Mouse (Mus musculus): ENCODE measurements around the gene Dcbld2. TPM values are rescaled to one million over a fixed set of nuclear protein-coding genes. Genes with fewer than 3 reads are reported as not detected.

Dcbld2 gene
- 2.6 TPM in 2 replicates for polyA plus RNA-seq (2012; rRNA removed)
- 0.84 and 0.90 TPM in 2 replicates for polyA plus RNA-seq (2014; fragmentation: Nextera tagmentation; extraction: Ambion mirVana)

GRCm38 (mm10) chr16:58408062-58408486 is at the start of gene Dcbld2:
Gene Dcbld2, plus strand, starts transcription at chr16:58408443.
- peak; percentile 99 for ATAC-seq (ENCODE audit: insufficient read depth)
- H3K27ac ChIP-seq = no peak within 1 kb of the TSS

GRCm38 (mm10) chr16:58377170-58377569 is 31.1 kb upstream of the Dcbld2 start:
- no peak for ATAC-seq (ENCODE audit: insufficient read depth)
- 78% methylated on average over 1 of the region's 1 CpGs for WGBS (ENCODE audit: insufficient replicate concordance)

More at GRCm38 (mm10) chr16:58408062-58408486, at the start of gene Dcbld2:
- Histone ChIP-seq H3K9ac (replicated peaks) (peak within 1 kb of the TSS; percentile 62), H3K27me3 (ENCODE audit: control insufficient read depth, insufficient read depth, low read length) (peaks cover 23% of the 10 kb centered on the region), H3K4me2 (ENCODE audit: low read depth) (peak within 1 kb of the TSS; percentile 73), H3K36me3 (replicated peaks; ENCODE audit: control insufficient read depth, insufficient read depth, low read depth) (no peaks in the 10 kb centered on the region), H3K9me3 (ENCODE audit: control insufficient read depth, low read length) (no peaks in the 10 kb centered on the region), H3K4me1 (replicated peaks; ENCODE audit: control insufficient read depth in 2 of 2, insufficient read depth in 2 of 2, low read length in 1 of 2) (peaks cover 0 to 6% of the 10 kb centered on the region in 2 experiments; a peak in 3 of 4 replicates), H3K4me3 (ENCODE audit: insufficient read depth in 1 of 2, low read depth in 2 of 2, low read length in 2 of 2) (peak within 1 kb of the TSS; percentile 74 to 83)
- DNase-seq (ENCODE audit: low read depth in 3 of 3, low spot score in 3 of 3) = peak; percentile 94 to 95 (median 95)
- TF ChIP-seq CTCF (IDR thresholded peaks at IDR 0.05; ENCODE audit: low read depth) (no peak), EP300 (IDR thresholded peaks at IDR 0.05; ENCODE audit: low read depth) (no peak)
- WGBS (ENCODE audit: insufficient replicate concordance) = under 1% methylated on average over 27 of the region's 32 CpGs

GRCm38 (mm10) chr16:58377756-58378503 is 30.3 kb upstream of the Dcbld2 start:
- Histone ChIP-seq H3K9ac (replicated peaks) (no peak overlapping the region), H3K36me3 (replicated peaks; ENCODE audit: control insufficient read depth, insufficient read depth, low read depth) (no peaks in the 10 kb centered on the region), H3K27me3 (ENCODE audit: control insufficient read depth, insufficient read depth, low read length) (no peaks in the 10 kb centered on the region), H3K4me1 (replicated peaks; ENCODE audit: control insufficient read depth in 2 of 2, insufficient read depth in 2 of 2, low read length in 1 of 2) (no peaks in the 10 kb centered on the region), H3K27ac (no peak overlapping the region), H3K4me2 (ENCODE audit: low read depth) (no peak overlapping the region), H3K9me3 (ENCODE audit: control insufficient read depth, low read length) (no peaks in the 10 kb centered on the region), H3K4me3 (ENCODE audit: insufficient read depth in 1 of 2, low read depth in 2 of 2, low read length in 2 of 2) (no peak overlapping the region)
- TF ChIP-seq CTCF (IDR thresholded peaks at IDR 0.05; ENCODE audit: low read depth) (no peak), EP300 (IDR thresholded peaks at IDR 0.05; ENCODE audit: low read depth) (no peak)
- DNase-seq (ENCODE audit: low read depth in 3 of 3, low spot score in 3 of 3) (no peak), ATAC-seq (ENCODE audit: insufficient read depth) (no peak)
- WGBS (ENCODE audit: insufficient replicate concordance) = 60% methylated on average over 13 of the region's 13 CpGs

More at GRCm38 (mm10) chr16:58377170-58377569, 31.1 kb upstream of the Dcbld2 start:
- Histone ChIP-seq H3K9ac (replicated peaks) (no peak overlapping the region), H3K4me1 (replicated peaks; ENCODE audit: control insufficient read depth in 2 of 2, insufficient read depth in 2 of 2, low read length in 1 of 2) (no peaks in the 10 kb centered on the region), H3K36me3 (replicated peaks; ENCODE audit: control insufficient read depth, insufficient read depth, low read depth) (no peaks in the 10 kb centered on the region), H3K27me3 (ENCODE audit: control insufficient read depth, insufficient read depth, low read length) (no peaks in the 10 kb centered on the region), H3K9me3 (ENCODE audit: control insufficient read depth, low read length) (no peaks in the 10 kb centered on the region), H3K27ac (no peak overlapping the region), H3K4me3 (ENCODE audit: insufficient read depth in 1 of 2, low read depth in 2 of 2, low read length in 2 of 2) (no peak overlapping the region), H3K4me2 (ENCODE audit: low read depth) (no peak overlapping the region)
- DNase-seq (ENCODE audit: low read depth in 3 of 3, low spot score in 3 of 3) = no peak
- TF ChIP-seq EP300 (IDR thresholded peaks at IDR 0.05; ENCODE audit: low read depth) (no peak), CTCF (IDR thresholded peaks at IDR 0.05; ENCODE audit: low read depth) (no peak)

GRCm38 (mm10) chr16:58386241-58386757 is 21.9 kb upstream of the Dcbld2 start:
- no peak for ATAC-seq (ENCODE audit: insufficient read depth)
- Histone ChIP-seq H3K9ac (replicated peaks) (no peak overlapping the region), H3K27me3 (ENCODE audit: control insufficient read depth, insufficient read depth, low read length) (no peaks in the 10 kb centered on the region), H3K4me1 (replicated peaks; ENCODE audit: control insufficient read depth in 2 of 2, insufficient read depth in 2 of 2, low read length in 1 of 2) (no peaks in the 10 kb centered on the region), H3K4me2 (ENCODE audit: low read depth) (no peak overlapping the region), H3K36me3 (replicated peaks; ENCODE audit: control insufficient read depth, insufficient read depth, low read depth) (no peaks in the 10 kb centered on the region), H3K27ac (no peak overlapping the region), H3K4me3 (ENCODE audit: insufficient read depth in 1 of 2, low read depth in 2 of 2, low read length in 2 of 2) (no peak overlapping the region), H3K9me3 (ENCODE audit: control insufficient read depth, low read length) (no peaks in the 10 kb centered on the region)
- no peak for DNase-seq (ENCODE audit: low read depth in 3 of 3, low spot score in 3 of 3)
- WGBS (ENCODE audit: insufficient replicate concordance) = 62% methylated on average over 4 of the region's 4 CpGs
- TF ChIP-seq CTCF (IDR thresholded peaks at IDR 0.05; ENCODE audit: low read depth) (no peak), EP300 (IDR thresholded peaks at IDR 0.05; ENCODE audit: low read depth) (no peak)

- H3K9ac ChIP-seq (replicated peaks) = no peak overlapping the region
- no peak overlapping the region for H3K27ac ChIP-seq
- no peak overlapping the region for H3K4me2 ChIP-seq (ENCODE audit: low read depth)
- TF ChIP-seq CTCF (IDR thresholded peaks at IDR 0.05; ENCODE audit: low read depth) (no peak), EP300 (IDR thresholded peaks at IDR 0.05; ENCODE audit: low read depth) (no peak)
- H3K4me3 ChIP-seq (ENCODE audit: insufficient read depth in 1 of 2, low read depth in 2 of 2, low read length in 2 of 2) = no peak overlapping the region
- ATAC-seq (ENCODE audit: insufficient read depth) (no peak), DNase-seq (ENCODE audit: low read depth in 3 of 3, low spot score in 3 of 3) (no peak)
- no peaks in the 10 kb centered on the region for H3K9me3 ChIP-seq (ENCODE audit: control insufficient read depth, low read length)
- H3K4me1 ChIP-seq (replicated peaks; ENCODE audit: control insufficient read depth in 2 of 2, insufficient read depth in 2 of 2, low read length in 1 of 2) = no peaks in the 10 kb centered on the region
- no peaks in the 10 kb centered on the region for H3K27me3 ChIP-seq (ENCODE audit: control insufficient read depth, insufficient read depth, low read length)
- WGBS (ENCODE audit: insufficient replicate concordance) = 47% methylated on average over 7 of the region's 7 CpGs
- no peaks in the 10 kb centered on the region for H3K36me3 ChIP-seq (replicated peaks; ENCODE audit: control insufficient read depth, insufficient read depth, low read depth)
These were observed 19.0 kb upstream of the Dcbld2 start for GRCm38 (mm10) chr16:58389143-58389755.

Measured in liver, embryonic 14.5 days (tissue).